Mouse (Mus musculus) limb, embryonic 12.5 days (tissue): ENCODE measurements around the gene Lexm. TPM values are rescaled to one million over a fixed set of nuclear protein-coding genes. Genes with fewer than 3 reads are reported as not detected.

Experiments used
- ATAC-seq: fragments of 200-750 bp; cut with Nextera tagmentation; 2 replicates; pipeline ENCODE4 v1.8.0; 2017; ENCODE audit warnings: low read depth, moderate TSS enrichment; ENCODE audit not compliant: insufficient number of reproducible peaks, insufficient read depth, low FRiP score, low TSS enrichment
- H3K27ac ChIP-seq: fragments of 300-500 bp; sonication (generic); 2 replicates; pipeline ENCODE4 v1.5.1; 2016; ENCODE audit warnings: mild to moderate bottlenecking, moderate library complexity
- H3K27me3 ChIP-seq: fragments of 300-500 bp; sonication (generic); 2 replicates; pipeline ENCODE4 v1.6.1; 2016; ENCODE audit warnings: mild to moderate bottlenecking, moderate library complexity
- H3K36me3 ChIP-seq: fragments of 300-500 bp; sonication (generic); 2 replicates; pipeline ENCODE4 v1.6.1; 2016; ENCODE audit warnings: mild to moderate bottlenecking, moderate library complexity
- H3K4me1 ChIP-seq: fragments of 300-500 bp; sonication (generic); replicated peaks from 2 replicates; pipeline ENCODE4 v1.6.1; 2016
- H3K4me2 ChIP-seq: fragments of 300-500 bp; sonication (generic); 2 replicates; pipeline ENCODE4 v1.6.1; 2016; ENCODE audit warnings: mild to moderate bottlenecking, moderate library complexity
- H3K4me3 ChIP-seq: fragments of 300-500 bp; sonication (generic); replicated peaks from 2 replicates; pipeline ENCODE4 v1.5.1; 2016; ENCODE audit warnings: mild to moderate bottlenecking
- H3K9ac ChIP-seq: fragments of 300-500 bp; sonication (generic); replicated peaks from 2 replicates; pipeline ENCODE4 v1.6.1; 2016; ENCODE audit warnings: mild to moderate bottlenecking, moderate library complexity
- H3K9me3 ChIP-seq: fragments of 300-500 bp; sonication (generic); 2 replicates; pipeline ENCODE4 v1.6.1; 2016; ENCODE audit warnings: mild to moderate bottlenecking, moderate library complexity
- WGBS: fragments of 180-500 bp; shearing (Covaris S2); methylation state at CpG from one replicate; pipeline ENCODE4 v1.1.7; 2016; 5-methylcytosine and 5-hydroxymethylcytosine counted together
- polyA plus RNA-seq: library from polyadenylated mRNA; unstranded; fragments of >200 nt; fragmentation: Nextera tagmentation; extraction: Ambion mirVana; gene quantifications from 2 replicates; pipeline ENCODE4 v1.2.1, GENCODE M21; 2016

Gene Lexm
- polyA plus RNA-seq, 1 experiment from 2014 or later, result 0.24 TPM

- 50% methylated on average over 3 of the region's 3 CpGs for WGBS
- Histone ChIP-seq H3K4me2 (no peak overlapping the region), H3K36me3 (no peaks in the 10 kb centered on the region), H3K4me3 (no peak overlapping the region), H3K4me1 (no peaks in the 10 kb centered on the region), H3K27ac (no peak overlapping the region), H3K27me3 (peaks cover 8% of the 10 kb centered on the region; the same call in 1 of the 2 replicates), H3K9ac (no peak overlapping the region), H3K9me3 (no peaks in the 10 kb centered on the region)
- ATAC-seq, result no peak
Observed at GRCm38 (mm10) chr4:106541491-106541890, 75.5 kb downstream of the Lexm start.

Other genes with a start within 250 kb of the Lexm start
- gene Pcsk9, start 152.9 kb downstream of the Lexm start, polyA plus RNA-seq, result 1.9 and 2.2 TPM in 2 replicates
- not detected in 2 replicates for gene Bsnd, start 125.0 kb downstream of the Lexm start, polyA plus RNA-seq
- gene Dhcr24, start 56.2 kb downstream of the Lexm start, polyA plus RNA-seq, result 6.3 and 6.6 TPM in 2 replicates
- gene Ttc22, start 5.2 kb upstream of the Lexm start, polyA plus RNA-seq, result 0.31 and 0.33 TPM in 2 replicates
- gene Pars2, start 33.8 kb upstream of the Lexm start, polyA plus RNA-seq, result 14.3 and 18.0 TPM in 2 replicates
- gene Ttc4, start 61.7 kb upstream of the Lexm start, polyA plus RNA-seq, result 107 and 122 TPM in 2 replicates
- gene Mroh7, start 113.7 kb upstream of the Lexm start, polyA plus RNA-seq, result 0.14 and 0.23 TPM in 2 replicates
- gene Fam151a, start 116.6 kb upstream of the Lexm start, polyA plus RNA-seq, result not detected in 2 replicates
- gene Acot11, start 187.8 kb upstream of the Lexm start, polyA plus RNA-seq, result 4.6 and 6.8 TPM in 2 replicates